Mouse (Mus musculus) gastrocnemius, postnatal 36 days (tissue): ENCODE measurements around the gene Hemgn. TPM values are rescaled to one million over a fixed set of nuclear protein-coding genes. Genes with fewer than 3 reads are reported as not detected.

Experiments used
- DNase-seq, 2 experiments: peaks; one replicate each; pipeline ENCODE4 v3.0.0; 2022
- intact Hi-C: fragments of 180-260 bp; cut with DNase I; formaldehyde crosslinking; loops from one replicate; pipeline ENCODE4 v1.15.1; 2025
- long read RNA-seq, 2 experiments: library from polyadenylated mRNA; stranded (forward); transcript quantifications; one replicate each; pipeline ENCODE4 v2.0.0; 2021
- total RNA-seq, 2 experiments: library from RNA; stranded (reverse); gene quantifications; 2 replicates each; pipeline ENCODE4 v1.2.3; 2021

Hemgn gene
- total RNA-seq: not detected
- long read RNA-seq, experiment 1: 0 reads
- long read RNA-seq, experiment 2: 0 reads

DNA sequence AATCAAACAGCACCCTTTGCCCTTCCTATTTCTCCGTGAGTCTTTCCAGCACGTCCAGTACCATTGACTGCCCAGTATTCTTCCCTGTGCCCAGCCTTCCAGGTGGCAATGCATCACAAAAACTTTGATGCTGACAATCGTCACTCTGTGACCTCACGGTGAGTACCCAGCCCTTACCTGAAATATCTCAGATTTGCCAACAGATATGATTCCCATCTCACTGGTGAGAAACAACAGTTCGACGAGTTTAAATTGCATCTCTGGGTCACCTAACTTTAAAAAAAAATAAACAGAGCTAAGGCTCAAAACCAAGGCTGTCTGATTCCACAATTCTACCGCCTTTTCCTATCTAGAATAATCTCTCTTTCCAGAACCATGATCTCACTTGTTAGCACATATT is at the start of gene Hemgn:
TSS of gene Hemgn (minus strand) at position 101 of the 400 bp plus-strand sequence.
- no peak for DNase-seq
- intact Hi-C loops: no loop called here

GRCm38 (mm10) chr4:46458411-46458810 is 45.1 kb upstream of the Hemgn start:
- DNase-seq: no peak
- intact Hi-C loops: no loop called here

DNA sequence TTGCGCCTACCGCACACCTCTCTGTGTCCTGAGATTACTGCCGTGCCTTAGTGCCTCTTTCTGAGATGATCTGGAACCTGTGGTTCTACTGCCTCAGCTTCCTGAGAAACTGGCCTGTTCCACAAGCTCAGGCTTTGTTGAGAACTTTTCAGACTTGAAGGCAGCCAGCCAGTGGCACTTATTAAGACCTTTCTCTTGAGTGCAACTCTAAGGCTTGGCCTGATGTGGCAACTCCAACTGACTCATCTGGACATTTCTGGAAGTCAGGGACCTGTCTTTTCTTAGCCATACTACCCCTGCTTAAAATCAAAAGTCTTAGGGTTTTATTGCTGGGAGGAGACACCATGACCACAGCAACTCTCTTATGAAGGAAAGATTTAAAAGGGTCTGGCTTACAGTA is 43.9 kb upstream of the Hemgn start:
- intact Hi-C loops: no loop called here
- DNase-seq: no peak

DNA sequence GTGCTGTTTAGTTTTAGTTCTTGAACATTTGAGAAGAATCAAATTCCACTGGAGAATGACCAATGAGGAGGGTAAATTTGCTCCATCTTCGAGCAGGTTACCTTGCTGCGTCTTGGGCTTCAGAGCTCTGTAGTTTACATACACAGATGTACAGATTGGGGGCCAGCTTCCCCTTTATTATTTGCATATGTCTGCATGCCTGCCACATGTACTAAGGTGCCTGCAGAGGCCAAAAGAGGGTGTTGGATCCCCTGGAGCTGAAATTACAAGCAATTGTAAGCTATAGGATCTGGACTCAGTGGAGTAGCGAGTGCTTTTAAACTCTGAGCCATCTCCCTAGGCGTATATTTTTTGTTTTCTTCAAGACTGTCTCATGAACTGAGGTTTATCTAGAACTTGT is 43.5 kb upstream of the Hemgn start:
- intact Hi-C loops: no loop called here
- no peak for DNase-seq

GRCm38 (mm10) chr4:46454097-46454864 is 41.0 kb upstream of the Hemgn start:
- DNase-seq: no peak
- intact Hi-C loops: no loop called here

GRCm38 (mm10) chr4:46452855-46453719 is 39.8 kb upstream of the Hemgn start:
- intact Hi-C loops: loop anchor here (2.0 kb wide), 1 partner anchor 32 kb away; no protein-coding TSS in a partner anchor
- no peak for DNase-seq

DNA sequence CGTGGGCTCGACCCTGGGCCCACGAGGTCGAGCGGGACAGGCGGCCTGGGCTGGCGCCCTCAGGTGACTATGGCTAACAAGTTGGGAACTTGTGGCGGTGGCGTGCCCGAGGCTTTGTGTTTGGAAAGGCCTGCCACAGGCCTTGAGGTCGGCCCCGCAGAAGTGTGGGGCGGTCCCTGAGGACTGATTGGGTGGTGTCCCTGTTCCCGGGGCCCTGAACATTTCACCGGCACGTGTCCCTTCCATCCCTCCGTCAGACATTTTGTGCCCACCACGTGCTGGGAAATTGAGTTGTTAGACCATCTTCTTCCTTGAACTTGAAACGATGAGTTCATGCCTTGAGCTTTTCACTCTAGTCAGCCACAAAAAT is 39.2 kb upstream of the Hemgn start:
- peak; percentile 10 to 47 for DNase-seq
- intact Hi-C loops: loop anchor here (2.0 kb wide), 1 partner anchor 32 kb away; no protein-coding TSS in a partner anchor

GRCm38 (mm10) chr4:46451758-46452480 is 38.6 kb upstream of the Hemgn start:
- intact Hi-C loops: loop anchor here (2.0 kb wide), 1 partner anchor 33 kb away; no protein-coding TSS in a partner anchor
- peak; percentile 61 to 73 for DNase-seq

DNA sequence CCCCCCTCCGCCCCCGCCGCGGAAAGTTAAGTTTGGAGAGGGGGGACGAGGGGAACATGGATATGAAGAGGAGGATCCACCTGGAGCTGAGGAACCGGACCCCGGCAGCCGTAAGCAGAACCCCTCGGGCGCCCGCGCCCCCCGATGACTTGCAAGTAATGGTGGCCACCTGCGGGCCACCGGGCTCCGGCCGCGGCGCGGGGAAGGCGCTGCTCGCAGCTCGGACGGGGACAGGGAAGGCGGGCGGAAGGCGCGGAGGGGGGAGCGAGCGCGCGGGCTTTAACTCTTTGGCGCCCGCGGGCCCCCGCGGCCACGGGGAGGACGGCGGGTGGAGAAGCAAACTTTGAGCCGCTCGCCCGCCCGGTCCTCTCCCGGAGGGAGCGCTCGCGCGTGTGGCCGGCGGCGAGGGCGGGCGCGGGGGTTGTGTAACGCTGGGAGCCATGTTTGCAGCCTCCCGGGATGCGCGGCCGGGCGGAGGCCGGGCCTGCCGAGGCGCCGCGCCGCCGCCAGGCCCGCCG is 38.0 kb upstream of the Hemgn start:
- DNase-seq: peak; percentile 47 to 80

DNA sequence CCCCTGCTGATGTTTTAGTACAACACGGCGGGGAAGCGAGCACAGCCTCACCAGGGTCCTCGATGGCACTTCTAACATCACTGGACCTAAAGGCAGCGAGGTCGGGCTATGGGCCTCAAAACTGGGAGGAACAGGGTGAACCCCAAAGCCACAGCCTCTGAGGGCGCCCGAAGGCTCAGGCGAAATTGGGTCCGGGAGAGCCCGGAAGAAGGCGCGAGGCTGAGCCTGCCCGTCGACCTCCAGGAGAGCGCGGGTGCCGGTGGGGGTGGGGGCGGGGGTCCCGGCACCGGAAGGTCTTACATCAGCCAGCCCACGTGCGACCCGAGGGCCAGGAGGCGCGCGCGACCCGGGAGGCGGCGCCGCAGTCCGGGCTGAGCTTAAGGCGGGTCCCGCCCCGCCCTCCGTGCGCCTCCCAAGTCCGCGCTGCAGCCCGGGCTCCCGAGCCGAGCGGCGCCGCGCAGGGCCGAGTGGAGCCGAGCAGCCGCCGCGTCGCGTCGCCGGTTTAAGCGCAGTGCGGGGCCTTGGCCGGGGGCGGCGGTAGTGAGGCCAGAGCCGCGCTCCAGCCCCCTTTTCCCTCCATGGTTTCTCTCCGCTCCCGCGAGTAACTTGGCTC is 37.3 kb upstream of the Hemgn start, which contains the start of gene Anp32b:
TSS of gene Anp32b (plus strand) at position 384 of the 613 bp plus-strand sequence.
- intact Hi-C loops: no loop called here
- peak; percentile 87 to 89 for DNase-seq

More for the DNA sequence above, 38.0 kb upstream of the Hemgn start:
- intact Hi-C loops: no loop called here

GRCm38 (mm10) chr4:46450020-46450518 is 36.8 kb upstream of the Hemgn start:
- intact Hi-C loops: no loop called here
- no peak for DNase-seq

- DNase-seq: peak in 1 of 2 experiments; percentile 6
- intact Hi-C loops: loop anchor here (5.0 to 10.0 kb wide), 3 partner anchors 53 to 254 kb away; partner anchors contain the start of gene Xpa
These were observed 35.6 kb upstream of the Hemgn start for GRCm38 (mm10) chr4:46448886-46449285.

GRCm38 (mm10) chr4:46447461-46447860 is 34.2 kb upstream of the Hemgn start:
- intact Hi-C loops: loop anchor here (5.0 to 10.0 kb wide), 3 partner anchors 55 to 253 kb away; partner anchors contain the start of gene Xpa

GRCm38 (mm10) chr4:46445237-46445945 is 32.1 kb upstream of the Hemgn start:
- no peak for DNase-seq
- intact Hi-C loops: loop anchor here (5.0 to 10.0 kb wide), 3 partner anchors 53 to 251 kb away; partner anchors contain the start of gene Xpa

More at GRCm38 (mm10) chr4:46447461-46447860, 34.2 kb upstream of the Hemgn start:
- DNase-seq: no peak

GRCm38 (mm10) chr4:46442501-46442900 is 29.2 kb upstream of the Hemgn start:
- no peak for DNase-seq
- intact Hi-C loops: loop anchor here (10.0 kb wide), 1 partner anchor 248 kb away; the partner anchor contains the start of gene Xpa

DNA sequence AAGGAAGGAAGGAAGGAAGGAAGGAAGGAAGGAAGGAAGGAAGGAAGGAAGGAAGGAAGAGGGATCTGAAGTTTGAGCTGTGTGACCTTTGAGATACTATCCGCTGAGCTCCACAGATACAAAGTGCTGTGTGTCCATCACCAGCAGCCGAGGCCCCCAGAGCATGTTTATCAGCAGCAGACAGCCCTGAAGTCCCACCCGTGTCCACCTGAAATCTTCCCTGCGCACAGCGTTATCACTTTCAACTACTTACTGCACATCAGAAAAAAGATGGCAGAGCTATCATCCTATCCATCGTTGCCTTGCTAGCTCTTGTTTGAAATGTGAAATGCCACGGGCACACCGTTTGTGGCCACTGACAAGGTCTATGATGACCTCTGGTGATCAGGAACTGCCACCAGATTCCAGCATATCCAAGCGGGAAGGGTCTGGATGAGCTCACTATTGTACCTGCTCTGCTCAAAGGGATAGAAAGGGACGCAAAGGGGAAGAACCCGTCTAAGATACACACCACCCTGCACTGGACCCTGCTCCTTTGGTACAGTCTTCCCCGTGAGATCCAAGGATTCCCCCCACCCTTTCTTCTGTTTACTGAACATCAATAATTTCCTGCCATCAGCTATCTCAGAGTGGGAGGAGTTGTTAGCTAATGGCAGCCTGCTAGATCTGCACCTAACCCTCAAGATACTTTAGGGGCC is 19.2 kb upstream of the Hemgn start:
- DNase-seq: no peak
- intact Hi-C loops: no loop called here

DNA sequence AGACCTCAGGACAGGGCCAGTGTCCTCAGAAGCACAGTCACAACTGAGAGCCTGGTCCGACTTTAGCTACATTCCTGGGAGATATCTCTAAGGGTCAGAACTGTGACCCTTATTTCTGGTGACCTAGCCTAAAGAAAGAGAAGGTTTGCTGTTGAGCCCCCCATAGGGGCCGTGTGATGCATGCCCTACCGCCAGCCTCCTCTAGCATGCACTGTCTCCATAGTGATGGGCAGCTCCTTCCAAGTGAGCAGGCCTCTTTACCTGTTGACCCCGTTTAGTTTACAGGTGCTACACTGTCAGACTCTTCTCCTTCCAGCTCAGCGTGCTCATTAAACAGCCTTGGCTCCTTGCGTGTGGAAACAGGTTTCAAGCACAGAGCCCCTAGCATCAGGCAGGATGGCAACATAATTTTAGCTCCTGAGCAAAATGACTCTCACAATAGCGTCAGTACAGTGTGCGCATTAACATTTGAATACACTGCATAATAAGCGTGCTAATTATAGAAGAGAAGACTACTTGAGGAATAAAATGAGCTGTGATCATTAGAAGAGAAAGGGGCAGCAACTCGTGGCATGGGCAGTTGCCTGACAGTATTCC is 15.7 kb upstream of the Hemgn start:
- DNase-seq: no peak
- intact Hi-C loops: no loop called here

- no peak for DNase-seq
- intact Hi-C loops: no loop called here
These were observed 9.3 kb upstream of the Hemgn start for GRCm38 (mm10) chr4:46422625-46423024.
